Mouse (Mus musculus) bone marrow macrophage, adult 2 months (primary cell): ENCODE results near the gene Gnptg. TPM values are rescaled to one million over a fixed set of nuclear protein-coding genes. Genes with fewer than 3 reads are reported as not detected.

Source experiments
- H3K27ac ChIP-seq: 2 replicates; pipeline ENCODE4 v1.5.1; 2012; ENCODE audit warnings: low read depth, low read length; ENCODE audit not compliant: insufficient read depth
- H3K4me1 ChIP-seq: 2 replicates; pipeline ENCODE4 v1.6.1; 2012; ENCODE audit warnings: low read length; ENCODE audit not compliant: control insufficient read depth, insufficient read depth
- H3K4me3 ChIP-seq: 2 replicates; pipeline ENCODE4 v1.5.1; 2012; ENCODE audit warnings: mild to moderate bottlenecking, low read length, moderate library complexity; ENCODE audit not compliant: insufficient read depth
- CTCF ChIP-seq: IDR thresholded peaks from 2 replicates; pipeline ENCODE4 v1.5.1; 2012; ENCODE audit warnings: low read depth, mild to moderate bottlenecking, low read length, moderate library complexity
- POLR2A ChIP-seq: IDR thresholded peaks from 2 replicates; pipeline ENCODE4 v1.6.1; 2012; ENCODE audit warnings: mild to moderate bottlenecking, low read depth, low read length, borderline replicate concordance
- polyA plus RNA-seq: library from polyadenylated mRNA; stranded (reverse); fragments of >200 nt; gene quantifications from 2 replicates; pipeline ENCODE4 v1.2.4, GENCODE M21; 2012; ENCODE audit not compliant: missing spikeins, insufficient read depth, insufficient read length

Gnptg gene
- polyA plus RNA-seq, 1 experiment = 40.5 TPM

- peak overlapping the region; percentile 35 for H3K4me3 ChIP-seq
- no peak overlapping the region for H3K27ac ChIP-seq
- TF ChIP-seq POLR2A (no peak), CTCF (no peak)
- peaks cover 20% of the 10 kb centered on the region for H3K4me1 ChIP-seq
These were observed 18.0 kb downstream of the Gnptg start for GRCm38 (mm10) chr17:25221821-25222503.

DNA sequence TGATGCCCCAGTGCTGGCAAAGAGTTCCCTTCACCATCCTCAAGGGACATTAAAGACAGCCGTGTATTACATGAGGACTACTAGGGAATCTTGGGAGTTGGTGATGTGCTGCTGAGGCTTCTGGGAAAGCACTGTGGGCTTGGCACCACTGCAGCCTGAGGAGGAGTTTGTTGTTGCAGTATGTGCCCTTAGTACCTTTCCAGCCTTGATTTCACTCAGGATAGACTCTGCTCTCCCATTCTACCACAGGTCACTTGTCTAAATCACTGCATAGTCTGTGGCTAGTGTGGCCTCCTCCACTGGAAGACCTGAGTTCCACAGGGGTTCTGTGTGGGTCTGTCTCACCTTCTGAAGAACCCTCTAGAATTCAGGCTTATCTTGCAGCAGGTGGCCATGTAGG, 19.2 kb downstream of the Gnptg start:
- no peak overlapping the region for H3K4me3 ChIP-seq
- H3K4me1 ChIP-seq = peaks cover 20% of the 10 kb centered on the region
- TF ChIP-seq POLR2A = no peak
- TF ChIP-seq CTCF = no peak
- no peak overlapping the region for H3K27ac ChIP-seq

DNA sequence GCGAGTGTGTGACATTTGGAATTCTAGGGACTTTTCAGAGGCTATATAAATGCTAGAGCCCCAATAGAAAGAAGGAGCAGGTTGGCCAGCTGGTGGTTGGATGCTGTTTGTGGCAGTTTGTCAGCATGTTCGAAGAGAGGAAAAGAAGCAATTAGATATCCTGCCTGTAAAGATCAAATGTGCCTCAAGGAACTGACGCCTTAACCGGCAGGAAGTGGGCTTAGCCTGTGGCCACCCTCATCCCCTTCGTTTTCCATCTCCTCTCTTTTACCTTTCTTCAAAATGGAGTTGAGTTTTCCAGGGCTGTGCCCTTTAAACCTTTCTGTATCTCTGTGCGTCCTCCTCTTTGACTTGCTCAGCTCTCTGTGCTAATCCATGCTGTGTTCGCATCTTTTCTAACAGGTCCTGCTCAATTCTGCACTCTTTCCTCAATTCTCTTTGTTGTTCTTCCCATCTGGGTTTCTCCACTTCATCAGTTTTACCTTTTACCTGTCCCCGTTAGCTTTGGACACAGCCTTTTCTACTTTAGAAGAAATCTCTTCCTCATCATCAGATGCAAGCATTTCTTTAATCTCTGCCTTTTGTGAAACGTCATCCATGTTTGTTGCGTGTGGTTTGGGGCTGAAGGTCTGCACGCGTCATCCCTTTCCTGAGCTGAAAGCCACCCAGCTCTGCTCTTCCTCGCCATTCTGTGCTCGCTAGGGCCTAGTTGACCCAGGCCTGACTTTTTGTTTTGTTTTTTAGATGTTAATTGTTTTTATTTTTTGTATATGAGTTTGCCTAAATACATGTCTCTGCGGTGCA, 20.2 kb downstream of the Gnptg start:
- Histone ChIP-seq H3K4me1 (peaks cover 20% of the 10 kb centered on the region), H3K4me3 (no peak overlapping the region), H3K27ac (no peak overlapping the region)
- TF ChIP-seq POLR2A (no peak), CTCF (no peak)

- TF ChIP-seq CTCF = no peak
- TF ChIP-seq POLR2A = no peak
- peaks cover 14% of the 10 kb centered on the region for H3K4me1 ChIP-seq
- no peak overlapping the region for H3K4me3 ChIP-seq
- H3K27ac ChIP-seq = no peak overlapping the region
These were observed 21.0 kb downstream of the Gnptg start for GRCm38 (mm10) chr17:25218967-25219366.

DNA sequence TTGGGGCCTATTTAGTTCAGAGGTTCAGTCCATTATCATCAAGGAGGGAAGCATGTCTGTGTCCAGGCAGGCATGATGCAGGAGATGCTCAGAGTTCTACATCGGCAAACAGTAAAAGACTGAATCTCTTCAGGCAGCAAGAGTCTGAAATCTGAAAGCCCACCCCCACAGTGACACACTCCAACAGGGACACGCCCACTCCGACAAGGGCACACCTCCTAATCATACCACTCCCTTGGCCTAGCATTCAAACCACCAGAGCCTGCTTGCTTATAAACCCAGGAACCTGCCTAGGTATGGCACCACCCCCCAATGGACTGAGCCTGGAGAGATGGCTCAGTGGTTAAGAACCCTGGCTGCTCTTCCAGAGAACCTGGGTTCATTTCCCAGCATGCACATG, 24.5 kb downstream of the Gnptg start:
- Histone ChIP-seq H3K27ac (no peak overlapping the region), H3K4me3 (no peak overlapping the region), H3K4me1 (no peaks in the 10 kb centered on the region)
- no peak for TF ChIP-seq POLR2A
- no peak for TF ChIP-seq CTCF

DNA sequence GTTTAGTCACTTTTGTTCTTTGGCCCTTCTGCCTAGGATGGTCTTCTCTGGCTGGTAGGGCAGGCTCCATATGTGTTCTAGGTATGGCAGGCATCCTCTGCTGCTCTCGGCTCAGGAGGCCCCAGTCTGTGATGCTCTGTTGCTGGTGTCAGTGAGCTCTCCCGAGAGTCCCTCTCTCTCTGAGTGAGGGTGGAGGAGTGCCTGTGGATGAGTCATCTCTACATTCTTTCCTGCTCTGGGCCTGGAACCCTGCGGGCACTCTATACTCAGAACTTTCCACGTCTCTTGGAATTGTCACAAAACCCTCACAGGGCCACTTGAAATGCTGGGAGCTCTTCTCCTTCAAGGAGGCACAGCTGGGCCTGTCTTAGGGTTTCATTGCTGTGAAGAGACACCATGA, 28.2 kb downstream of the Gnptg start:
- Histone ChIP-seq H3K4me3 (no peak overlapping the region), H3K27ac (no peak overlapping the region), H3K4me1 (no peaks in the 10 kb centered on the region)
- TF ChIP-seq CTCF (no peak), POLR2A (no peak)

GRCm38 (mm10) chr17:25210680-25211466, 29.1 kb downstream of the Gnptg start:
- Histone ChIP-seq H3K4me1 (no peaks in the 10 kb centered on the region), H3K27ac (no peak overlapping the region), H3K4me3 (no peak overlapping the region)
- TF ChIP-seq POLR2A (no peak), CTCF (no peak)

DNA sequence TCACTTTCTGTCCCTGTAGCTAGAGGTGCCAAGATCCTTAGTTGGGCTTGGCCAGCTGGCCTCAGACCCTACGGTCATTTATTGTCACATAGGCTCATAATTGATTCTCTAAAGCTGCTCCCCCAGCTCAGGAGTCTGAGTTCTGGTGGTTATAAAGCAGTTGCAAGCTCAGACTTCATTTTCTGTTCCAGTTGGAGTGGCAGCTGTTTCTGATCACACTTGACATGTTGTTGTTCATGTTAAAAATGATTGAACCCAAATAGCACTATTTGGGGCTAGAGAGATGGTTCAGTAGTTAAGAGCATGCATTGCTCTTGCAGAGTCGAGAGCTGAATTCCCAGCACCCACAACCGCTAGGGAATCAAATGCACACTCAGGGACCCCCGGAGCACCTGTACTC, 29.9 kb downstream of the Gnptg start:
- TF ChIP-seq POLR2A (no peak), CTCF (no peak)
- no peak overlapping the region for H3K27ac ChIP-seq

DNA sequence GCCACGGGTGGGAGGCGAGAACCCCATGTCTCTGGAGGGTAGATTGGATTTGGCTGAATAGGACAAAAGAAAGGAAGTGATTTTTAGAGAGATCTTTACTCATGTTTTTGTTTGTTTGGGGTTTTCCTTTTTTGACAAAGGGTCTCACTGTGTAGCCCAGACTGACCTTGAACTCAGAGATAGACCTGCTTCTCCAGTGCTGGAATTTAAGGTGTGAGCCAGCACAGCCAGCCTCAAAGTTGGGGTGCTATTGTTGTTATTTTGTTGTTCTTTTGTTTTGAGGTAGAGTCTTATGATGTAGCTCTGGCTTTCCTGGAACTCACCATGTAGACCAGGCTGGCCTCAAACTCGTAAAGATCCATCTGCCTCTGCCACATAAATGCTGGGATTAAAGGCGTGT, 37.5 kb downstream of the Gnptg start:
- H3K4me1 ChIP-seq = no peaks in the 10 kb centered on the region
- no peak overlapping the region for H3K4me3 ChIP-seq
- H3K27ac ChIP-seq = no peak overlapping the region
- TF ChIP-seq POLR2A = no peak
- no peak for TF ChIP-seq CTCF

More for the DNA sequence above, 29.9 kb downstream of the Gnptg start:
- Histone ChIP-seq H3K4me3 (no peak overlapping the region), H3K4me1 (no peaks in the 10 kb centered on the region)
